Mouse (Mus musculus) midbrain, embryonic 13.5 days (tissue): ENCODE measurements around the gene Vmn2r91. TPM values are rescaled to one million over a fixed set of nuclear protein-coding genes. Genes with fewer than 3 reads are reported as not detected.
"Not testable (repeated sequence)": the region's sequence is repeated elsewhere in the genome, so short reads cannot be mapped to it uniquely, and the experiment has no call there.

Source experiments
- ATAC-seq: fragments of 200-750 bp; cut with Nextera tagmentation; 2 replicates; pipeline ENCODE4 v1.8.0; 2017; ENCODE audit warnings: mild to moderate bottlenecking, moderate TSS enrichment, moderate library complexity
- H3K27ac ChIP-seq: fragments of 300-500 bp; sonication (generic); 2 replicates; pipeline ENCODE4 v1.5.1; 2015; ENCODE audit warnings: inconsistent platforms, mild to moderate bottlenecking, moderate library complexity
- H3K27me3 ChIP-seq: fragments of 300-500 bp; sonication (generic); 2 replicates; pipeline ENCODE4 v1.6.1; 2015; ENCODE audit warnings: mild to moderate bottlenecking, inconsistent platforms
- H3K36me3 ChIP-seq: fragments of 300-500 bp; sonication (generic); 2 replicates; pipeline ENCODE4 v1.6.1; 2015; ENCODE audit warnings: mild to moderate bottlenecking, inconsistent platforms
- H3K4me1 ChIP-seq: fragments of 300-500 bp; sonication (generic); replicated peaks from 2 replicates; pipeline ENCODE4 v1.6.1; 2015; ENCODE audit warnings: inconsistent platforms
- H3K4me2 ChIP-seq: fragments of 300-500 bp; sonication (generic); replicated peaks from 2 replicates; pipeline ENCODE4 v1.6.1; 2015; ENCODE audit warnings: moderate library complexity, mild to moderate bottlenecking, inconsistent platforms
- H3K4me3 ChIP-seq: fragments of 300-500 bp; sonication (generic); replicated peaks from 2 replicates; pipeline ENCODE4 v1.5.1; 2015; ENCODE audit warnings: mild to moderate bottlenecking, inconsistent platforms
- H3K9ac ChIP-seq: fragments of 300-500 bp; sonication (generic); replicated peaks from 2 replicates; pipeline ENCODE4 v1.6.1; 2015; ENCODE audit warnings: mild to moderate bottlenecking, inconsistent platforms
- H3K9me3 ChIP-seq: fragments of 300-500 bp; sonication (generic); 2 replicates; pipeline ENCODE4 v1.6.1; 2016; ENCODE audit warnings: mild to moderate bottlenecking, inconsistent platforms
- WGBS: fragments of 180-500 bp; shearing (Covaris S2); methylation state at CpG from one replicate; pipeline ENCODE4 v1.1.7; 2015; 5-methylcytosine and 5-hydroxymethylcytosine counted together
- polyA plus RNA-seq: library from polyadenylated mRNA; unstranded; fragments of >200 nt; fragmentation: Nextera tagmentation; extraction: Ambion mirVana; gene quantifications from 2 replicates; pipeline ENCODE4 v1.2.1, GENCODE M21; 2015

Gene Vmn2r91
- polyA plus RNA-seq, result not detected in 2 replicates

GRCm38 (mm10) chr17:18084716-18085115, at the start of gene Vmn2r91:
Vmn2r91 (plus strand) TSS chr17:18085016.
- not testable (repeated sequence) for H3K4me1 ChIP-seq

GRCm38 (mm10) chr17:18049124-18049523, 35.7 kb upstream of the Vmn2r91 start, which contains the start of gene Vmn2r124:
Vmn2r124 (plus strand) TSS chr17:18049424.
- Histone ChIP-seq H3K9ac (no peak within 1 kb of the TSS), H3K4me2 (no peak within 1 kb of the TSS), H3K4me3 (no peak within 1 kb of the TSS), H3K9me3 (no peaks in the 10 kb centered on the region; the same call in 1 of the 2 replicates), H3K4me1 (no peaks in the 10 kb centered on the region), H3K36me3 (no peaks in the 10 kb centered on the region), H3K27me3 (no peaks in the 10 kb centered on the region), H3K27ac (no peak within 1 kb of the TSS)
- ATAC-seq, result no peak
- 55% methylated on average over 2 of the region's 2 CpGs for WGBS

More at GRCm38 (mm10) chr17:18084716-18085115, at the start of gene Vmn2r91:
- not testable (repeated sequence) for H3K9me3 ChIP-seq, ATAC-seq, H3K36me3 ChIP-seq, H3K27ac ChIP-seq, H3K9ac ChIP-seq, H3K4me3 ChIP-seq, H3K4me2 ChIP-seq, H3K27me3 ChIP-seq

DNA sequence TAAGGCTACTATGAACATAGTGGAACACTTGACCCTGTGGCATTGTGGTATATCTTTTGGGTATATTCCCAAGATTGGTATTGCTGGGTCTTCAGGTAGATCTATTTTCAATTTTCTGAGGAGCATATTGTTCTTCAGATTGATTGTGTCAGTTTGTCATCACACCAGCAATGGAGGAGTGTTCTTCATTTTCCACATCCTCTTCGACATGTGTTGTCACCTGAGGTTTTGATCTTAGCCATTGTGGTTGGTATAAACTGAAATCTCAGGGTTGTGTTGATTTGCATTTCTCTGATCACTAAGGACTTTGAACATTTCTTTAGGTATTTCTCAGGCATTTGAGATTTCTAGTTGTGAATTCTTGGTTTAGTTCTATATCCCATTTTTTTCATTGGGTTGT, 10.8 kb downstream of the Vmn2r91 start:
- 54% methylated on average over 1 of the region's 1 CpGs for WGBS
- H3K9me3 ChIP-seq, H3K9ac ChIP-seq, H3K4me1 ChIP-seq, H3K27me3 ChIP-seq, H3K4me3 ChIP-seq, H3K27ac ChIP-seq, H3K36me3 ChIP-seq, ATAC-seq, H3K4me2 ChIP-seq: not testable (repeated sequence)

GRCm38 (mm10) chr17:18102265-18102664, 17.4 kb downstream of the Vmn2r91 start:
- not testable (repeated sequence) for H3K9me3 ChIP-seq, H3K4me1 ChIP-seq, ATAC-seq, H3K9ac ChIP-seq, H3K36me3 ChIP-seq, H3K4me2 ChIP-seq, H3K4me3 ChIP-seq, H3K27ac ChIP-seq, H3K27me3 ChIP-seq
- WGBS, result 90% methylated on average over 3 of the region's 3 CpGs

DNA sequence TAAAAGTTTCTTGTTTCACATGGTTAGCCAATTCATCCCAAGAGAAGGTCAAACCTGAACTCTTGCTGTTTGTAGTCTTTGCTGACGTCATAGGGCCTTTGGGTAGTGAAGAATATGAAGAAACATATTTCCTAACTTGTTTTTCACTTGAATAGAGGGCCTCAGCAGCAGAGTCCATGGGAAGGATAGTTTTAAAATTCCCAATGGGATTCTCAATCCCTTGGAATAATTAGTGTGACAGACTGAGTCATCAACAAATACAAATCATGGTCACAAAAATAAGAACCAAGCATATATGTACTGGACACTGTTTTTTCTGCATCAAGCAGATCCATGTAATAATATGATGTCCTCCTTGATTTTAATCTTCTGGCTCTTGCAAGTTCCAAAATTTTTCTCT, 66.8 kb downstream of the Vmn2r91 start, which contains the start of gene Vmn2r92:
Gene Vmn2r92 (plus strand): TSS at position 301 of the 400 bp plus-strand sequence.
- WGBS, result 73% methylated on average over 1 of the region's 1 CpGs

GRCm38 (mm10) chr17:18161194-18161593, 76.4 kb downstream of the Vmn2r91 start:
- not testable (repeated sequence) for H3K9ac ChIP-seq, H3K27ac ChIP-seq, H3K4me2 ChIP-seq, H3K36me3 ChIP-seq, ATAC-seq, H3K9me3 ChIP-seq, H3K4me1 ChIP-seq, H3K27me3 ChIP-seq, H3K4me3 ChIP-seq
- WGBS, result 70% methylated on average over 2 of the region's 2 CpGs

More for the DNA sequence above, 66.8 kb downstream of the Vmn2r91 start, which contains the start of gene Vmn2r92:
- not testable (repeated sequence) for H3K27me3 ChIP-seq, H3K9ac ChIP-seq, H3K9me3 ChIP-seq, H3K4me3 ChIP-seq, H3K4me1 ChIP-seq, H3K4me2 ChIP-seq, ATAC-seq, H3K27ac ChIP-seq, H3K36me3 ChIP-seq

Other genes with a start within 250 kb of the Vmn2r91 start
- gene Has1, start 229.8 kb upstream of the Vmn2r91 start, polyA plus RNA-seq, result 0.88 and 1.1 TPM in 2 replicates
- 0.16 TPM in 1 of 2 replicates, not detected in the other for gene Fpr1, start 201.1 kb upstream of the Vmn2r91 start, polyA plus RNA-seq
- gene Fpr2, start 197.2 kb upstream of the Vmn2r91 start, polyA plus RNA-seq, result not detected in 2 replicates
- gene Fpr3, start 197.2 kb upstream of the Vmn2r91 start, polyA plus RNA-seq, result not detected in 2 replicates
- not detected in 2 replicates for gene Fpr-rs4, start 63.3 kb upstream of the Vmn2r91 start, polyA plus RNA-seq
- gene Vmn2r124, start 35.6 kb upstream of the Vmn2r91 start, polyA plus RNA-seq, result not detected in 2 replicates
- not detected in 2 replicates for gene Vmn2r92, start 66.9 kb downstream of the Vmn2r91 start, polyA plus RNA-seq
- not detected in 2 replicates for gene Vmn2r94, start 192.7 kb downstream of the Vmn2r91 start, polyA plus RNA-seq
- gene Vmn2r93, start 213.1 kb downstream of the Vmn2r91 start, polyA plus RNA-seq, result not detected in 2 replicates